Mouse (Mus musculus) E14TG2a.4 (cell line): ENCODE measurements at regions not wholly inside any gene's neighbourhood (a gene's known extent, or its start where the extent isn't known, plus 50 kb on each side); places are given as distances from the start of the nearest gene placed in this dataset.
"Not testable (repeated sequence)": the region's sequence is repeated elsewhere in the genome, so short reads cannot be mapped to it uniquely, and the experiment has no call there.

Experiments
- CTCF ChIP-seq: conservative IDR thresholded peaks from 2 replicates; pipeline ENCODE4 v1.5.1; 2014; ENCODE audit warnings: low read length
- NANOG ChIP-seq: IDR thresholded peaks from 2 replicates; pipeline ENCODE4 v1.6.1; 2014; ENCODE audit warnings: borderline replicate concordance, low read length, mixed read lengths
- POU5F1 ChIP-seq: IDR thresholded peaks from 2 replicates; pipeline ENCODE4 v1.6.1; 2014; ENCODE audit warnings: low read length, borderline replicate concordance

GRCm38 (mm10) chr4:147231787-147232186 lies 73.7 kb upstream of the Zfp988 start:
- TF ChIP-seq CTCF, NANOG, POU5F1: not testable (repeated sequence)
